Mouse (Mus musculus) gonadal fat pad, adult 2 months (tissue): ENCODE data around the gene Pla2g2d. TPM values are rescaled to one million over a fixed set of nuclear protein-coding genes. Genes with fewer than 3 reads are reported as not detected.
"Not testable (repeated sequence)": the region's sequence is repeated elsewhere in the genome, so short reads cannot be mapped to it uniquely, and the experiment has no call there.

Source experiments
- DNase-seq: peaks from one replicate; pipeline ENCODE4 v3.0.0-alpha.2; 2012; ENCODE audit warnings: low read depth
- polyA plus RNA-seq: library from polyadenylated mRNA; depleted of rRNA; stranded (reverse); fragments of >200 nt; gene quantifications from 2 replicates; pipeline ENCODE4 v1.2.3, GENCODE M21; 2012

The Pla2g2d gene
- polyA plus RNA-seq, 1 experiment, result 5.6 TPM

GRCm38 (mm10) chr4:138780300-138780699, 4.8 kb downstream of the Pla2g2d start:
- DNase-seq, result no peak

- DNase-seq, result no peak
Measured at GRCm38 (mm10) chr4:138782098-138782497, 6.6 kb downstream of the Pla2g2d start.

GRCm38 (mm10) chr4:138785721-138786120, 10.2 kb downstream of the Pla2g2d start:
- DNase-seq, result no peak

GRCm38 (mm10) chr4:138786141-138786540, 10.6 kb downstream of the Pla2g2d start:
- DNase-seq, result no peak

- DNase-seq, result no peak
Measured at GRCm38 (mm10) chr4:138788381-138788780, 12.8 kb downstream of the Pla2g2d start.

GRCm38 (mm10) chr4:138791452-138791851, 15.9 kb downstream of the Pla2g2d start:
- no peak for DNase-seq

GRCm38 (mm10) chr4:138792599-138792998, 17.1 kb downstream of the Pla2g2d start:
- DNase-seq, result peak; percentile 56

- DNase-seq, result no peak
Measured at GRCm38 (mm10) chr4:138793276-138793675, 17.7 kb downstream of the Pla2g2d start.

- DNase-seq, result no peak
Measured at GRCm38 (mm10) chr4:138794344-138794743, 18.8 kb downstream of the Pla2g2d start.

GRCm38 (mm10) chr4:138796513-138797216, 21.1 kb downstream of the Pla2g2d start:
- no peak for DNase-seq

GRCm38 (mm10) chr4:138797217-138797570, 21.7 kb downstream of the Pla2g2d start:
- DNase-seq, result no peak

- DNase-seq, result no peak
Measured at GRCm38 (mm10) chr4:138800134-138800744, 24.7 kb downstream of the Pla2g2d start.

- no peak for DNase-seq
Measured at GRCm38 (mm10) chr4:138801631-138802030, 26.1 kb downstream of the Pla2g2d start.

- no peak for DNase-seq
Measured at GRCm38 (mm10) chr4:138802917-138803316, 27.4 kb downstream of the Pla2g2d start.

- DNase-seq, result no peak
Measured at GRCm38 (mm10) chr4:138805248-138805647, 29.7 kb downstream of the Pla2g2d start.

- DNase-seq, result no peak
Measured at GRCm38 (mm10) chr4:138806160-138806559, 30.6 kb downstream of the Pla2g2d start.

GRCm38 (mm10) chr4:138806920-138807541, 31.5 kb downstream of the Pla2g2d start:
- no peak for DNase-seq

GRCm38 (mm10) chr4:138816166-138816565, 40.6 kb downstream of the Pla2g2d start:
- no peak for DNase-seq

- DNase-seq, result no peak
Measured at GRCm38 (mm10) chr4:138817736-138818135, 42.2 kb downstream of the Pla2g2d start.

- no peak for DNase-seq
Measured at GRCm38 (mm10) chr4:138819101-138819500, 43.6 kb downstream of the Pla2g2d start.

- no peak for DNase-seq
Measured at GRCm38 (mm10) chr4:138821036-138821435, 45.5 kb downstream of the Pla2g2d start.

- not testable (repeated sequence) for DNase-seq
Measured at GRCm38 (mm10) chr4:138824161-138824560, 48.6 kb downstream of the Pla2g2d start.

GRCm38 (mm10) chr4:138824660-138825059, 49.1 kb downstream of the Pla2g2d start:
- DNase-seq, result no peak
